Mouse (Mus musculus) cortical plate, adult 2 months (tissue): ENCODE measurements around the gene Frrs1l.

Source experiments
- CTCF ChIP-seq: fragments of 200-500 bp; IDR thresholded peaks from 2 replicates; pipeline ENCODE4 v1.5.1; 2011; ENCODE audit warnings: mild to moderate bottlenecking, control low read depth, low read length; ENCODE audit not compliant: insufficient read depth; ENCODE audit errors: extremely low read depth
- POLR2A ChIP-seq: fragments of 200-500 bp; IDR thresholded peaks from 2 replicates; pipeline ENCODE4 v1.6.1; 2011; ENCODE audit warnings: mild to moderate bottlenecking, low read length, control low read depth; ENCODE audit not compliant: insufficient read depth; ENCODE audit errors: extremely low read depth

GRCm38 (mm10) chr4:56926971-56927370 lies 63.2 kb downstream of the Frrs1l start:
- TF ChIP-seq CTCF (no peak), POLR2A (no peak)
